Mouse (Mus musculus): ENCODE measurements around the gene Bad. TPM values are rescaled to one million over a fixed set of nuclear protein-coding genes. Genes with fewer than 3 reads are reported as not detected.

Gene Bad
- polyA plus RNA-seq, 1 experiment from 2014 or later = 79.3 TPM

- Histone ChIP-seq H3K27ac (replicated peaks; ENCODE audit: low read depth, low read length) (no peak overlapping the region), H3K4me2 (ENCODE audit: low read length) (peak overlapping the region; percentile 84), H3K4me3 (replicated peaks; ENCODE audit: low read depth, low read length) (peak overlapping the region; percentile 66), H3K4me1 (ENCODE audit: control insufficient read depth, insufficient read depth, low read length) (peaks cover 18% of the 10 kb centered on the region), H3K9me3 (ENCODE audit: control insufficient read depth, low read length) (no peaks in the 10 kb centered on the region), H3K27me3 (ENCODE audit: control insufficient read depth, insufficient read depth, low read length) (peaks cover 27% of the 10 kb centered on the region), H3K36me3 (ENCODE audit: control insufficient read depth, insufficient read depth, low read length) (0 out of 2 replicates have a peak, but pooled peaks cover 4% of the 10 kb centered on the region), H3K9ac (replicated peaks; ENCODE audit: low read length) (peak overlapping the region; percentile 94; the same call in 1 of the 2 replicates)
- DNase-seq (peak; percentile 21), ATAC-seq (ENCODE audit: low FRiP score, low TSS enrichment) (no peak)
- WGBS = 45% methylated on average over 7 of the region's 8 CpGs
Measured at GRCm38 (mm10) chr19:6919876-6920740, 21.6 kb upstream of the Bad start.

GRCm38 (mm10) chr19:6920741-6921636 lies 20.7 kb upstream of the Bad start:
- Histone ChIP-seq H3K4me3 (replicated peaks; ENCODE audit: low read depth, low read length) (peak overlapping the region; percentile 66), H3K27ac (replicated peaks; ENCODE audit: low read depth, low read length) (peak overlapping the region; percentile 91), H3K4me1 (ENCODE audit: control insufficient read depth, insufficient read depth, low read length) (peaks cover 18% of the 10 kb centered on the region), H3K36me3 (ENCODE audit: control insufficient read depth, insufficient read depth, low read length) (0 out of 2 replicates have a peak, but pooled peaks cover 4% of the 10 kb centered on the region), H3K4me2 (ENCODE audit: low read length) (peak overlapping the region; percentile 84), H3K27me3 (ENCODE audit: control insufficient read depth, insufficient read depth, low read length) (peaks cover 36% of the 10 kb centered on the region), H3K9ac (replicated peaks; ENCODE audit: low read length) (peak overlapping the region; percentile 94), H3K9me3 (ENCODE audit: control insufficient read depth, low read length) (no peaks in the 10 kb centered on the region)
- WGBS = 2% methylated on average over 41 of the region's 48 CpGs
- DNase-seq (peak; percentile 63), ATAC-seq (ENCODE audit: low FRiP score, low TSS enrichment) (peak; percentile 21)

- peaks cover 18% of the 10 kb centered on the region for H3K4me1 ChIP-seq (ENCODE audit: control insufficient read depth, insufficient read depth, low read length)
- WGBS = 2% methylated on average over 55 of the region's 66 CpGs
Measured at GRCm38 (mm10) chr19:6921647-6922567, 19.8 kb upstream of the Bad start, which contains the start of gene Esrra. Gene Esrra (minus strand): TSS chr19:6921813.

GRCm38 (mm10) chr19:6922901-6923735 lies 18.5 kb upstream of the Bad start:
- Histone ChIP-seq H3K36me3 (ENCODE audit: control insufficient read depth, insufficient read depth, low read length) (no peaks in the 10 kb centered on the region), H3K9me3 (ENCODE audit: control insufficient read depth, low read length) (no peaks in the 10 kb centered on the region), H3K4me3 (replicated peaks; ENCODE audit: low read depth, low read length) (no peak overlapping the region), H3K4me2 (ENCODE audit: low read length) (no peak overlapping the region; the same call in 1 of the 2 replicates), H3K27me3 (ENCODE audit: control insufficient read depth, insufficient read depth, low read length) (peaks cover 58% of the 10 kb centered on the region), H3K9ac (replicated peaks; ENCODE audit: low read length) (no peak overlapping the region), H3K4me1 (ENCODE audit: control insufficient read depth, insufficient read depth, low read length) (peaks cover 18% of the 10 kb centered on the region), H3K27ac (replicated peaks; ENCODE audit: low read depth, low read length) (no peak overlapping the region)
- ATAC-seq (ENCODE audit: low FRiP score, low TSS enrichment) = no peak
- no peak for DNase-seq
- WGBS = 61% methylated on average over 6 of the region's 6 CpGs

More at GRCm38 (mm10) chr19:6921647-6922567, 19.8 kb upstream of the Bad start, which contains the start of gene Esrra:
- H3K36me3 ChIP-seq (ENCODE audit: control insufficient read depth, insufficient read depth, low read length) = no peaks in the 10 kb centered on the region
- H3K4me3 ChIP-seq (replicated peaks; ENCODE audit: low read depth, low read length) = peak within 1 kb of the TSS; percentile 66
- peak within 1 kb of the TSS; percentile 94 for H3K9ac ChIP-seq (replicated peaks; ENCODE audit: low read length)
- peak within 1 kb of the TSS; percentile 84 for H3K4me2 ChIP-seq (ENCODE audit: low read length)
- H3K27me3 ChIP-seq (ENCODE audit: control insufficient read depth, insufficient read depth, low read length) = peaks cover 45% of the 10 kb centered on the region
- no peaks in the 10 kb centered on the region for H3K9me3 ChIP-seq (ENCODE audit: control insufficient read depth, low read length)
- peak; percentile 95 for ATAC-seq (ENCODE audit: low FRiP score, low TSS enrichment)
- peak; percentile 100 for DNase-seq
- H3K27ac ChIP-seq (replicated peaks; ENCODE audit: low read depth, low read length) = peak within 1 kb of the TSS; percentile 91

GRCm38 (mm10) chr19:6924461-6925306 lies 17.0 kb upstream of the Bad start:
- no peaks in the 10 kb centered on the region for H3K36me3 ChIP-seq (ENCODE audit: control insufficient read depth, insufficient read depth, low read length)
- peak; percentile 90 for DNase-seq
- 0 out of 2 replicates have a peak overlapping the region, but pooled peaks have one; percentile 5 for H3K4me3 ChIP-seq (replicated peaks; ENCODE audit: low read depth, low read length)
- 3% methylated on average over 39 of the region's 39 CpGs for WGBS
- no peak for ATAC-seq (ENCODE audit: low FRiP score, low TSS enrichment)
- H3K27ac ChIP-seq (replicated peaks; ENCODE audit: low read depth, low read length) = no peak overlapping the region
- H3K4me1 ChIP-seq (ENCODE audit: control insufficient read depth, insufficient read depth, low read length) = peaks cover 18% of the 10 kb centered on the region
- H3K4me2 ChIP-seq (ENCODE audit: low read length) = 0 out of 2 replicates have a peak overlapping the region, but pooled peaks have one; percentile 0
- no peak overlapping the region for H3K9ac ChIP-seq (replicated peaks; ENCODE audit: low read length)
- no peaks in the 10 kb centered on the region for H3K9me3 ChIP-seq (ENCODE audit: control insufficient read depth, low read length)
- H3K27me3 ChIP-seq (ENCODE audit: control insufficient read depth, insufficient read depth, low read length) = peaks cover 67% of the 10 kb centered on the region

- H3K4me1 ChIP-seq (ENCODE audit: control insufficient read depth, insufficient read depth, low read length) = peaks cover 13% of the 10 kb centered on the region
- H3K4me3 ChIP-seq (replicated peaks; ENCODE audit: low read depth, low read length) = 0 out of 2 replicates have a peak within 1 kb of the TSS, but pooled peaks have one; percentile 5
- H3K36me3 ChIP-seq (ENCODE audit: control insufficient read depth, insufficient read depth, low read length) = no peaks in the 10 kb centered on the region
- no peak for DNase-seq
- H3K9ac ChIP-seq (replicated peaks; ENCODE audit: low read length) = no peak within 1 kb of the TSS
- whole genome bisulfite sequencing = 3% methylated on average over 9 of the region's 9 CpGs
- peaks cover 67% of the 10 kb centered on the region for H3K27me3 ChIP-seq (ENCODE audit: control insufficient read depth, insufficient read depth, low read length)
- H3K9me3 ChIP-seq (ENCODE audit: control insufficient read depth, low read length) = no peaks in the 10 kb centered on the region
- no peak within 1 kb of the TSS for H3K27ac ChIP-seq (replicated peaks; ENCODE audit: low read depth, low read length)
- ATAC-seq (ENCODE audit: low FRiP score, low TSS enrichment) = no peak
- 0 out of 2 replicates have a peak within 1 kb of the TSS, but pooled peaks have one; percentile 0 for H3K4me2 ChIP-seq (ENCODE audit: low read length)
Measured at GRCm38 (mm10) chr19:6925307-6925573, 16.4 kb upstream of the Bad start, which contains the start of gene Catsperz. Gene Catsperz (minus strand): TSS chr19:6925380.

Measured in midbrain, embryonic 14.5 days (tissue).